Mouse (Mus musculus) stomach, postnatal 0 days (tissue): ENCODE results near the gene Tmem129.

Source experiments
- CTCF ChIP-seq: IDR thresholded peaks from 2 replicates; pipeline ENCODE4 v1.5.1; 2016; ENCODE audit warnings: antibody characterized with exemption, low read depth, mild to moderate bottlenecking, moderate library complexity
- EP300 ChIP-seq: optimal IDR thresholded peaks from 2 replicates; pipeline ENCODE3; 2016; ENCODE audit warnings: antibody characterized with exemption

DNA sequence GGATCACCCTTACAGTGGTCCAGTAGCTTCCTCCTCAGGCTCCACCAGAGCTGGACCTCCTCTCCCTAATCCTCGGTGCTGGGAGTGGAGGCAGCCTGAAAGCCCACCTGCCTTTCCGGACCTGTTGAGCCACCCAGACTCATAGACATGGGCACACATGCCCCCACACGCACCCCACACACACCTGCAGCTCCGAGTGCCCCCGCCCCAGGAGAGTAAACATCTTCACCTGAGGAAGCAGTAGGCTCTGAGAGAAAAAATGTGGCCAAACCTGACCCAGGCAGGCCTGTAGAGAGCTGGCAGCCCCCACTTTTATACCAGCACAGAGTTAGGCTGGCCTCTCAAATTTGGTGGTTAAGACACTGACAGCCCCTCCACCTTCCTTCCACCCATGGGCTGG is 38.2 kb upstream of the Tmem129 start:
- TF ChIP-seq CTCF (no peak), EP300 (no peak)
